Mouse (Mus musculus): Measurements from ENCODE around the gene Qprt. TPM values are rescaled to one million over a fixed set of nuclear protein-coding genes. Genes with fewer than 3 reads are reported as not detected.
A peak's percentile ranks its signal among the peaks of the same experiment; 100 is the strongest.

The Qprt gene
- polyA plus RNA-seq, 1 experiment from 2014 or later, result 0.64 TPM

GRCm38 (mm10) chr7:127142666-127143065 lies 20.6 kb upstream of the Qprt start:
- Histone ChIP-seq H3K36me3 (no peaks in the 10 kb centered on the region), H3K9me3 (no peaks in the 10 kb centered on the region), H3K27ac (no peak overlapping the region), H3K9ac (no peak overlapping the region), H3K4me2 (no peak overlapping the region), H3K4me1 (peaks cover 3% of the 10 kb centered on the region), H3K27me3 (no peaks in the 10 kb centered on the region), H3K4me3 (no peak overlapping the region)
- ATAC-seq (ENCODE audit: borderline replicate concordance, extremely low read depth, low FRiP score, low TSS enrichment), result no peak
- 79% methylated on average over 4 of the region's 4 CpGs for WGBS

- H3K9ac ChIP-seq, result no peak overlapping the region
- H3K4me3 ChIP-seq, result no peak overlapping the region
- H3K4me1 ChIP-seq, result no peaks in the 10 kb centered on the region
- no peaks in the 10 kb centered on the region for H3K9me3 ChIP-seq
- 33% methylated on average over 2 of the region's 2 CpGs for WGBS
- no peaks in the 10 kb centered on the region for H3K36me3 ChIP-seq
- no peak overlapping the region for H3K27ac ChIP-seq
- ATAC-seq (ENCODE audit: borderline replicate concordance, extremely low read depth, low FRiP score, low TSS enrichment), result no peak
- no peak overlapping the region for H3K4me2 ChIP-seq
- no peaks in the 10 kb centered on the region for H3K27me3 ChIP-seq
These were observed 20.2 kb upstream of the Qprt start for GRCm38 (mm10) chr7:127142214-127142613.

- no peak for ATAC-seq (ENCODE audit: borderline replicate concordance, extremely low read depth, low FRiP score, low TSS enrichment)
These were observed 18.8 kb upstream of the Qprt start for GRCm38 (mm10) chr7:127140623-127141404.

GRCm38 (mm10) chr7:127139562-127139961 lies 17.5 kb upstream of the Qprt start:
- 46% methylated on average over 5 of the region's 5 CpGs for WGBS
- no peaks in the 10 kb centered on the region for H3K4me1 ChIP-seq
- no peak overlapping the region for H3K9ac ChIP-seq
- H3K4me2 ChIP-seq, result no peak overlapping the region
- H3K4me3 ChIP-seq, result no peak overlapping the region
- ATAC-seq (ENCODE audit: borderline replicate concordance, extremely low read depth, low FRiP score, low TSS enrichment), result no peak
- H3K27ac ChIP-seq, result no peak overlapping the region
- H3K36me3 ChIP-seq, result no peaks in the 10 kb centered on the region
- H3K27me3 ChIP-seq, result no peaks in the 10 kb centered on the region
- no peaks in the 10 kb centered on the region for H3K9me3 ChIP-seq

More at GRCm38 (mm10) chr7:127140623-127141404, 18.8 kb upstream of the Qprt start:
- no peak overlapping the region for H3K4me3 ChIP-seq
- no peak overlapping the region for H3K27ac ChIP-seq
- no peak overlapping the region for H3K9ac ChIP-seq
- H3K4me1 ChIP-seq, result no peaks in the 10 kb centered on the region
- H3K4me2 ChIP-seq, result no peak overlapping the region
- H3K36me3 ChIP-seq, result no peaks in the 10 kb centered on the region
- no peaks in the 10 kb centered on the region for H3K27me3 ChIP-seq
- H3K9me3 ChIP-seq, result no peaks in the 10 kb centered on the region
- WGBS, result 58% methylated on average over 7 of the region's 7 CpGs

GRCm38 (mm10) chr7:127139100-127139499 lies 17.1 kb upstream of the Qprt start:
- H3K27me3 ChIP-seq, result no peaks in the 10 kb centered on the region
- H3K9me3 ChIP-seq, result no peaks in the 10 kb centered on the region
- WGBS, result 88% methylated on average over 7 of the region's 7 CpGs
- no peak overlapping the region for H3K27ac ChIP-seq
- no peak overlapping the region for H3K4me3 ChIP-seq
- no peak for ATAC-seq (ENCODE audit: borderline replicate concordance, extremely low read depth, low FRiP score, low TSS enrichment)
- no peak overlapping the region for H3K9ac ChIP-seq
- H3K4me1 ChIP-seq, result no peaks in the 10 kb centered on the region
- H3K4me2 ChIP-seq, result no peak overlapping the region
- no peaks in the 10 kb centered on the region for H3K36me3 ChIP-seq

- Histone ChIP-seq H3K36me3 (no peaks in the 10 kb centered on the region), H3K9me3 (no peaks in the 10 kb centered on the region), H3K27me3 (no peaks in the 10 kb centered on the region), H3K4me2 (no peak within 1 kb of the TSS), H3K4me3 (no peak within 1 kb of the TSS), H3K27ac (no peak within 1 kb of the TSS), H3K4me1 (no peaks in the 10 kb centered on the region), H3K9ac (no peak within 1 kb of the TSS)
- no peak; the same call in 1 of the 2 replicates for ATAC-seq (ENCODE audit: borderline replicate concordance, extremely low read depth, low FRiP score, low TSS enrichment)
- 50% methylated on average over 9 of the region's 9 CpGs for WGBS
These were observed 15.4 kb upstream of the Qprt start, which contains the start of gene Spn for GRCm38 (mm10) chr7:127137262-127138017. TSS of gene Spn (minus strand) at chr7:127137823.

GRCm38 (mm10) chr7:127136181-127137071 lies 14.4 kb upstream of the Qprt start:
- no peaks in the 10 kb centered on the region for H3K4me1 ChIP-seq
- no peak overlapping the region for H3K4me3 ChIP-seq
- H3K36me3 ChIP-seq, result no peaks in the 10 kb centered on the region
- no peaks in the 10 kb centered on the region for H3K9me3 ChIP-seq
- no peak for ATAC-seq (ENCODE audit: borderline replicate concordance, extremely low read depth, low FRiP score, low TSS enrichment)
- WGBS, result 77% methylated on average over 22 of the region's 22 CpGs
- no peak overlapping the region for H3K9ac ChIP-seq
- no peak overlapping the region for H3K4me2 ChIP-seq
- H3K27ac ChIP-seq, result no peak overlapping the region
- H3K27me3 ChIP-seq, result no peaks in the 10 kb centered on the region

- Histone ChIP-seq H3K4me1 (no peaks in the 10 kb centered on the region), H3K4me2 (no peak overlapping the region), H3K27me3 (no peaks in the 10 kb centered on the region), H3K27ac (no peak overlapping the region), H3K9me3 (no peaks in the 10 kb centered on the region), H3K36me3 (no peaks in the 10 kb centered on the region), H3K4me3 (no peak overlapping the region), H3K9ac (no peak overlapping the region)
- 75% methylated on average over 11 of the region's 11 CpGs for WGBS
- no peak for ATAC-seq (ENCODE audit: borderline replicate concordance, extremely low read depth, low FRiP score, low TSS enrichment)
These were observed 12.9 kb upstream of the Qprt start for GRCm38 (mm10) chr7:127134821-127135447.

GRCm38 (mm10) chr7:127133125-127133524 lies 11.1 kb upstream of the Qprt start:
- Histone ChIP-seq H3K4me3 (no peak overlapping the region), H3K27ac (no peak overlapping the region), H3K4me2 (no peak overlapping the region), H3K27me3 (no peaks in the 10 kb centered on the region), H3K36me3 (no peaks in the 10 kb centered on the region), H3K9me3 (no peaks in the 10 kb centered on the region), H3K4me1 (no peaks in the 10 kb centered on the region), H3K9ac (no peak overlapping the region)
- WGBS, result 57% methylated on average over 5 of the region's 5 CpGs
- no peak for ATAC-seq (ENCODE audit: borderline replicate concordance, extremely low read depth, low FRiP score, low TSS enrichment)

- Histone ChIP-seq H3K9ac (no peak overlapping the region), H3K4me3 (no peak overlapping the region), H3K4me1 (no peaks in the 10 kb centered on the region), H3K9me3 (no peaks in the 10 kb centered on the region), H3K4me2 (no peak overlapping the region), H3K27ac (no peak overlapping the region), H3K27me3 (no peaks in the 10 kb centered on the region), H3K36me3 (no peaks in the 10 kb centered on the region)
- 6% methylated on average over 4 of the region's 4 CpGs for WGBS
- ATAC-seq (ENCODE audit: borderline replicate concordance, extremely low read depth, low FRiP score, low TSS enrichment), result 0 out of 2 replicates have a peak, but pooled peaks have one; percentile 39
These were observed 7.6 kb upstream of the Qprt start for GRCm38 (mm10) chr7:127129638-127130037.
